Comparison of ENCODE assay signal across 12 mouse cellular contexts in genomic region chr5:19246426-19246825, GRCm38 (mm10).
"Had no signal": no experiment of that assay in that cellular context is flagged by ENCODE, and none has a peak within 500 bp of the region (broad histone marks: within the 10 kb centered on the region; RNA-seq: fewer than 3 reads in every experiment).

No protein-coding gene starts in this region.

- DNase-seq: kidney, adult 18-20 months; kidney, postnatal 36 days; liver, embryonic 13.5 days; lung, adult 2 months; lung, postnatal 14 days; lung, postnatal 4 days; midbrain, embryonic 14.5 days; retina, postnatal 1 day; right cerebral cortex, postnatal 25 days; spleen, adult 18-20 months; thymus, adult 18-20 months; thymus, postnatal 36 days had no signal
